Mouse (Mus musculus): ENCODE measurements at regions not wholly inside any gene's neighbourhood (a gene's known extent, or its start where the extent isn't known, plus 50 kb on each side); places are given as distances from the start of the nearest gene placed in this dataset.

DNA sequence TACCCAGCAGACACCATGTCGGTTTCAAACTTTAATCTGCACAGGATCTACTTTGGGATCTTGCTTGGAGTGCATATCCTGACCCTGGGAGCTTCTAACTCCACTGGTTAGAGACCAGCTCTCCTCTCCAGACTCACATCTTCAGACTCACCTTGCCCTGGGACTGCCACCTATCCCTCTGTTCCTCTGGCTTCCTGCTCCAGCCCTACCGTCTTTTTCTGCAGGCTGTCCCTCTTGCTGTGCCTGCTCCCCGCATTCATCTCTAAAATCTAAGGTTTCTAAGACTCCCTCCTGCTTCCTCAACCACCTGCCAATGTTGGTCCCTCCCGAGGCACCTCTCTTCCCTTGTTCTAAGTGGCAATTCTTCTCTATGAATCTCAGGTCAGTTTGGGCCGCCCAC, 233.2 kb downstream of the Plpp3 start:
- no peaks in the 10 kb centered on the region for H3K9me3 ChIP-seq (ENCODE audit: control insufficient read depth, low read length)
- ATAC-seq (replicated peaks; ENCODE audit: low FRiP score) (no peak), DNase-seq (ENCODE audit: low spot score) (peak; percentile 37)
- H3K36me3 ChIP-seq (ENCODE audit: control insufficient read depth, insufficient read depth, low read length) = no peaks in the 10 kb centered on the region
- no peak overlapping the region for H3K4me2 ChIP-seq
- no peak overlapping the region for H3K27ac ChIP-seq (ENCODE audit: low read depth, low read length)
- no peak overlapping the region for H3K9ac ChIP-seq (ENCODE audit: low read depth, low read length)
- H3K4me1 ChIP-seq (replicated peaks; ENCODE audit: control insufficient read depth, insufficient read depth, low read length) = no peaks in the 10 kb centered on the region; the same call in 1 of the 2 replicates
- 27% methylated on average over 5 of the region's 5 CpGs for WGBS
- no peaks in the 10 kb centered on the region for H3K27me3 ChIP-seq (replicated peaks; ENCODE audit: control insufficient read depth, insufficient read depth, low read length)
- H3K4me3 ChIP-seq (ENCODE audit: low read depth, low read length) = no peak overlapping the region

DNA sequence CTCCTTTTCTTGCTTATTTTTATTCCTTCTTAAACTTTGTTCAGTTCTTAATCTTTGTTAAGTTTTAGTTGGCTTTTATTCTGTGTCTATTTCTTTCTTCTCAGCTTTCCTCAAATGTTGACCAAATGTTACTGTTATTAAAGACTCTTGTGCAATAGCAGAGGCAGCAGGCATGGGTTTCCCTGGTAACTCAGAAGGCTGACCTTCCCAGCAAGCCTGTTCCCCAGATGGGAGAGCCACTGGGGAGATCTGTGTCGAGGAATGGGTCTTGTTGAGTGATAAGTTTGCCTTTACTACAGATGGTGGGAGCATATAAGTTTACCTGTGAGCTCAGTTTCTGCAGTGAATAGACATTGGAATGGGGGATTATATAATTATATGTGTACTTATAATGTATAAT, 237.2 kb downstream of the Plpp3 start:
- no peak overlapping the region for H3K4me3 ChIP-seq (ENCODE audit: low read depth, low read length)
- H3K9me3 ChIP-seq (ENCODE audit: control insufficient read depth, low read length) = no peaks in the 10 kb centered on the region
- H3K4me1 ChIP-seq (replicated peaks; ENCODE audit: control insufficient read depth, insufficient read depth, low read length) = no peaks in the 10 kb centered on the region; the same call in 1 of the 2 replicates
- no peak for DNase-seq (ENCODE audit: low spot score)
- no peak for ATAC-seq (replicated peaks; ENCODE audit: low FRiP score)
- H3K4me2 ChIP-seq = no peak overlapping the region
- 59% methylated on average over 1 of the region's 1 CpGs for WGBS
- no peak overlapping the region for H3K27ac ChIP-seq (ENCODE audit: low read depth, low read length)
- H3K9ac ChIP-seq (ENCODE audit: low read depth, low read length) = no peak overlapping the region
- no peaks in the 10 kb centered on the region for H3K27me3 ChIP-seq (replicated peaks; ENCODE audit: control insufficient read depth, insufficient read depth, low read length)
- H3K36me3 ChIP-seq (ENCODE audit: control insufficient read depth, insufficient read depth, low read length) = no peaks in the 10 kb centered on the region

DNA sequence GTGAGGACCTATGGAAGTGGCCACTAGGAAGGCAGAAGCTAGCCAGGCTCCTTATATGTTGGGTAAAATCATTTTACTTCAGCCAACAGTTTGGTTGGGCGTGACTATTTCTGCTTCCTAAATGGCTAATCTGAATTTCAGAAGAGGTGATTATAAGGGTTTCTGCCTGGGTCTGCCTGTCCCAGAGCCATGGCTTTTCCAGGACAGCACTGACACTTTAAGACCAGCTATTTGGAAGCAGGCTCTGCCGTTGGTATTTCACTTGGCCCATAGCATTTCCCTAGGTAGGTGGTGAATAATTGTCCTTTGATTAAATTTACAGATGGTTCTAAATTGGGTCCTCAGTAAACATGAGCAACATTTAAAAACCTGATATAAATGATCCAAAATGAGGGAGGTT, 240.3 kb downstream of the Plpp3 start:
- Histone ChIP-seq H3K27me3 (replicated peaks; ENCODE audit: control insufficient read depth, insufficient read depth, low read length) (no peaks in the 10 kb centered on the region), H3K36me3 (ENCODE audit: control insufficient read depth, insufficient read depth, low read length) (no peaks in the 10 kb centered on the region), H3K4me1 (replicated peaks; ENCODE audit: control insufficient read depth, insufficient read depth, low read length) (no peaks in the 10 kb centered on the region), H3K4me3 (ENCODE audit: low read depth, low read length) (no peak overlapping the region), H3K9me3 (ENCODE audit: control insufficient read depth, low read length) (no peaks in the 10 kb centered on the region), H3K4me2 (no peak overlapping the region), H3K27ac (ENCODE audit: low read depth, low read length) (no peak overlapping the region), H3K9ac (ENCODE audit: low read depth, low read length) (no peak overlapping the region)
- ATAC-seq (replicated peaks; ENCODE audit: low FRiP score) = no peak
- DNase-seq (ENCODE audit: low spot score) = no peak
- WGBS = 79% methylated on average over 2 of the region's 2 CpGs

DNA sequence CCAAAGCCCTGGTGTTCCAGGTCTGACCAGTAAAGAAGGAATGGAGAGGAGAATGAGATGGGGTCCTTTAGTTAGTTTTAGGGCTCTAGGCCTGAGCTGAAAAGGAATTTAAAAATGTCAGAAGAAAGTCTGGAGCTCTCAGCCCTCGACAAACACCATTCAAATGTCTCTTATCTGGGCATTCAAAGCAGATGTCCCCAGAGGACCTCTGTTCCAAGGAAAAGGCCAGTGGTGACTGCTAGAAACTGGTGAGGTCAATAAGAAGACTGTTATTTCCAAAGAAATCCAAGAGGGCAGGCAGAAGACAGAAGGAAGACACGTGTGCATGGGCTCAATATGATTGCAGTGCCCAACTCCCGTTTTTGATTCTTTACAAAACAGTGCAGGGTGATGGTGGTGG, 244.9 kb downstream of the Plpp3 start:
- ATAC-seq (replicated peaks; ENCODE audit: low FRiP score) (no peak), DNase-seq (ENCODE audit: low spot score) (no peak)
- 63% methylated on average over 3 of the region's 3 CpGs for WGBS

DNA sequence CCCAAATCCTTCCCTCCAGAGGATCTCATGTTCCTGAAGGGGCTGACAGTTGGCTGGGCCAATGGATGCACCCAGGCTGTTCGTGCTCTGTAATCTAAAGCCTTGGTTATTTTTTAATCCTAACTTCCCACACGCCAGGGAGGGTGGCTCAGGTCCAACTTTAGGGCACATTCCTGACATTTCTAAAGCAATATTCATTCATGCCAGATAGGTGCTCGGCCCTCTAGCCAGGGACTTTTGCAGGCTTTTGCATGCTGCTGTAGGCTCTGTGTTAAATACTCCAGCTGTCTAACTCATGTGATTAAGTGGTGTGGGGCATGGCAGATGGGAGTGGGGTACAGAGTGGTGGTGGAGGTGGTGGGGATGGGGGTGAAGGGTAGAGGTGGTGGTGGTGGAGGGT, 246.0 kb downstream of the Plpp3 start:
- H3K4me2 ChIP-seq = no peak overlapping the region
- 55% methylated on average over 3 of the region's 3 CpGs for WGBS
- no peaks in the 10 kb centered on the region for H3K4me1 ChIP-seq (replicated peaks; ENCODE audit: control insufficient read depth, insufficient read depth, low read length)
- no peak overlapping the region for H3K4me3 ChIP-seq (ENCODE audit: low read depth, low read length)
- no peak overlapping the region for H3K9ac ChIP-seq (ENCODE audit: low read depth, low read length)
- H3K9me3 ChIP-seq (ENCODE audit: control insufficient read depth, low read length) = no peaks in the 10 kb centered on the region
- no peak for ATAC-seq (replicated peaks; ENCODE audit: low FRiP score)
- DNase-seq (ENCODE audit: low spot score) = no peak
- no peak overlapping the region for H3K27ac ChIP-seq (ENCODE audit: low read depth, low read length)
- no peaks in the 10 kb centered on the region for H3K27me3 ChIP-seq (replicated peaks; ENCODE audit: control insufficient read depth, insufficient read depth, low read length)
- H3K36me3 ChIP-seq (ENCODE audit: control insufficient read depth, insufficient read depth, low read length) = no peaks in the 10 kb centered on the region

More for the DNA sequence above, 244.9 kb downstream of the Plpp3 start:
- Histone ChIP-seq H3K4me2 (no peak overlapping the region), H3K4me1 (replicated peaks; ENCODE audit: control insufficient read depth, insufficient read depth, low read length) (no peaks in the 10 kb centered on the region), H3K36me3 (ENCODE audit: control insufficient read depth, insufficient read depth, low read length) (no peaks in the 10 kb centered on the region), H3K27ac (ENCODE audit: low read depth, low read length) (no peak overlapping the region), H3K9me3 (ENCODE audit: control insufficient read depth, low read length) (no peaks in the 10 kb centered on the region), H3K27me3 (replicated peaks; ENCODE audit: control insufficient read depth, insufficient read depth, low read length) (no peaks in the 10 kb centered on the region), H3K9ac (ENCODE audit: low read depth, low read length) (no peak overlapping the region), H3K4me3 (ENCODE audit: low read depth, low read length) (no peak overlapping the region)

DNA sequence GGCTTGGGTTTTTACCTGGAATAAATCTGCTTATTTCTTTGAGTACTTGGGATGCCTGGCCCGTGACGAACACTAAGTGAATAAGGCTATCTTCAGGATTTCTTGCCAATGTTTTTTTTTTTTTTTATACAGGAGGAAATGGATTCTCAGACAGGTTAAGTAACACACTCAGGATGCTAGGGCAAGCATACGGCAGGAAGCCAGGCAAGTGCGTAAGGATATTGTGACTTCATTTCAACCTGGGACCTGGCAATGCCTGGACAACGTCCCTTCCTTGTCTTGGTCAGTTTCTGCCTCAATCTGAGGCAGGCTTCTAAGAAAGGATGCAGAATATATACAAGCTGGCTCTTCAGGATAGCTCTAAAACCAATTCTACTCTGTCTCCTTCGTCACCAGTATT, 246.5 kb downstream of the Plpp3 start:
- no peak overlapping the region for H3K27ac ChIP-seq (ENCODE audit: low read depth, low read length)
- ATAC-seq (replicated peaks; ENCODE audit: low FRiP score) = no peak
- 82% methylated on average over 6 of the region's 6 CpGs for WGBS

DNA sequence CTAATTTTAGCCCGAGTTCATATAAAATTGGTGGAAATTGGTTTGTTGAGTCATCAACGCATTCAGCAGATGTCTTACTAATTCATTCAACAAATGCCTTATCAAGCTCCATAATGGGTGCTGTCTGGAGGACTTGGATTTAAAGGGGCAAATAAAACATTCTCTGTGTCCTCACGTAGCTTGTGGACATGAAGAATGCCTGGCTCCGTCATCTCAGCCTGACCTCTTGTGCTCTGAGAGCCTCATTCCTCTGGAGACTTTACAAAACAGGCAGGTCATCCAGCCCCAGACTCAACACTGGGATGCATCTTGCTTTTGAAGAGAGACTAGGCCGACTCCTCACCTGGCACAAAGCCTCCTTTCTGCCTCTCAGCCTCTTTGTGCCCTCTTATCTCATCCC, 248.6 kb downstream of the Plpp3 start:
- 75% methylated on average over 5 of the region's 5 CpGs for WGBS
- ATAC-seq (replicated peaks; ENCODE audit: low FRiP score) = no peak
- Histone ChIP-seq H3K4me3 (ENCODE audit: low read depth, low read length) (no peak overlapping the region), H3K4me1 (replicated peaks; ENCODE audit: control insufficient read depth, insufficient read depth, low read length) (no peaks in the 10 kb centered on the region), H3K27me3 (replicated peaks; ENCODE audit: control insufficient read depth, insufficient read depth, low read length) (no peaks in the 10 kb centered on the region), H3K4me2 (no peak overlapping the region), H3K36me3 (ENCODE audit: control insufficient read depth, insufficient read depth, low read length) (no peaks in the 10 kb centered on the region), H3K9me3 (ENCODE audit: control insufficient read depth, low read length) (no peaks in the 10 kb centered on the region), H3K27ac (ENCODE audit: low read depth, low read length) (no peak overlapping the region), H3K9ac (ENCODE audit: low read depth, low read length) (no peak overlapping the region)
- no peak for DNase-seq (ENCODE audit: low spot score)

More for the DNA sequence above, 246.5 kb downstream of the Plpp3 start:
- Histone ChIP-seq H3K9me3 (ENCODE audit: control insufficient read depth, low read length) (no peaks in the 10 kb centered on the region), H3K36me3 (ENCODE audit: control insufficient read depth, insufficient read depth, low read length) (no peaks in the 10 kb centered on the region), H3K4me2 (no peak overlapping the region), H3K27me3 (replicated peaks; ENCODE audit: control insufficient read depth, insufficient read depth, low read length) (no peaks in the 10 kb centered on the region), H3K4me3 (ENCODE audit: low read depth, low read length) (no peak overlapping the region), H3K9ac (ENCODE audit: low read depth, low read length) (no peak overlapping the region), H3K4me1 (replicated peaks; ENCODE audit: control insufficient read depth, insufficient read depth, low read length) (no peaks in the 10 kb centered on the region)
- DNase-seq (ENCODE audit: low spot score) = no peak

DNA sequence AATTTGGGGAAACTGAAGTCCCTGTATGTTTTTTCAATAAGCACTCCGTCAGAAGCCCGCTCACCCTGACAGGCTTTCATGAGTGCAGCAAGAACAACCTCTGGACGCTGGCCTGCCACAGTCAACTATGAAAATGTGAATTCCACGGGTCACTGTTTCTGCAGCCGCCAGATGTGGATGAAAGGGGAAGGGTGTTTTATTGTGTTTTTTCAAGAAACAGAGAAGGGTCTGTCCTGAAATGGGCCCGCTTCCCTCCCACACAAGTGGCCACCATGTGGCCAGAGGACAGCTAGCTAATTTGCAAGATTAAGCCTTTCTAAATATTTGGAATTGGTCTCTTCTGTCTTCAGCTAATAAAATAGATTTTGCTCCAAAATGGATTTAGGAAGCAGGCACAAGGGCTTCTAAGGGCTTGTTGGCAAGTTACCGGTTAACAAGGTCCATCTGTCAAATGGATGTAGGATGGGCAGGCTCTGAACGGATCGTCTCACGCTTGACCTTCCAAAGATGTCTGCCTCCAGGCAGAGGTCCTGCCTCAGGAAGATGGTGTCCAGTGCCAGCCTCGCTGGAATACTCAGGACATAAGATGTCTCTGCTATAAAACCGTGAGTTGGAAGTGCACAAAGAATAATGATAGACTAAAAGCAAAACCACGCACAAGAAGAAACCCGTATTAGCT, 249.8 kb downstream of the Plpp3 start:
- Histone ChIP-seq H3K27me3 (replicated peaks; ENCODE audit: control insufficient read depth, insufficient read depth, low read length) (no peaks in the 10 kb centered on the region), H3K4me3 (ENCODE audit: low read depth, low read length) (no peak overlapping the region), H3K9ac (ENCODE audit: low read depth, low read length) (no peak overlapping the region), H3K27ac (ENCODE audit: low read depth, low read length) (no peak overlapping the region), H3K9me3 (ENCODE audit: control insufficient read depth, low read length) (no peaks in the 10 kb centered on the region), H3K4me2 (no peak overlapping the region), H3K4me1 (replicated peaks; ENCODE audit: control insufficient read depth, insufficient read depth, low read length) (no peaks in the 10 kb centered on the region), H3K36me3 (ENCODE audit: control insufficient read depth, insufficient read depth, low read length) (no peaks in the 10 kb centered on the region)
- DNase-seq (ENCODE audit: low spot score) = no peak
- 70% methylated on average over 14 of the region's 14 CpGs for WGBS
- ATAC-seq (replicated peaks; ENCODE audit: low FRiP score) = no peak

DNA sequence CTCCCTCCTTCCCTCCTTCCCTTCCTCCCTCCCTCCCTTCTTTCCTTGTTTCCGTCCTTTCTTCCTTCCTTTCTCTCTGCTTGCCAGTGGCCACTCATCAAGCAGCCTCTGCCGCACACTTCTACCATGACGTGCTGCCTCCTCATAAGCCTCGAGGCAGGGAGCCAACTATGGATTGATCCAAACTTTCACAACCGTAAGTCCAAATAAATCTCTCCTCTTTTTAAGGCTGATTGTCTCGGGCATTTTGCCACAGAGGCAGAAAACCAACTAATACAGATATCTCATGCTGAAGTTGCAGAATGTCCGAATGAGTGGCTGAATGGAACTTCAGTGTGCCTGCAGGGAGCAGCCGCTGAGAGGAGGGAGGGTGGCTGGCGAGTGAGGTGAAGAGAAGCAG, 251.7 kb downstream of the Plpp3 start:
- DNase-seq (ENCODE audit: low spot score) (no peak), ATAC-seq (replicated peaks; ENCODE audit: low FRiP score) (no peak)
- H3K27me3 ChIP-seq (replicated peaks; ENCODE audit: control insufficient read depth, insufficient read depth, low read length) = no peaks in the 10 kb centered on the region
- H3K4me1 ChIP-seq (replicated peaks; ENCODE audit: control insufficient read depth, insufficient read depth, low read length) = no peaks in the 10 kb centered on the region
- 85% methylated on average over 9 of the region's 9 CpGs for WGBS
- H3K36me3 ChIP-seq (ENCODE audit: control insufficient read depth, insufficient read depth, low read length) = no peaks in the 10 kb centered on the region
- H3K4me3 ChIP-seq (ENCODE audit: low read depth, low read length) = no peak overlapping the region
- H3K4me2 ChIP-seq = no peak overlapping the region
- no peaks in the 10 kb centered on the region for H3K9me3 ChIP-seq (ENCODE audit: control insufficient read depth, low read length)
- H3K27ac ChIP-seq (ENCODE audit: low read depth, low read length) = no peak overlapping the region
- no peak overlapping the region for H3K9ac ChIP-seq (ENCODE audit: low read depth, low read length)
